Mouse (Mus musculus) lung, adult 2 months (tissue): ENCODE measurements around the gene Atp5g2.

Experiments
- CTCF ChIP-seq: fragments of 200-500 bp; IDR thresholded peaks from 2 replicates; pipeline ENCODE4 v1.5.1; 2011; ENCODE audit warnings: mild to moderate bottlenecking, low read length, control low read depth; ENCODE audit not compliant: insufficient read depth
- POLR2A ChIP-seq: fragments of 200-500 bp; IDR thresholded peaks from 2 replicates; pipeline ENCODE4 v1.6.1; 2011; ENCODE audit warnings: low read depth, mild to moderate bottlenecking, control low read depth, low read length, borderline replicate concordance; ENCODE audit errors: extremely low read depth

DNA sequence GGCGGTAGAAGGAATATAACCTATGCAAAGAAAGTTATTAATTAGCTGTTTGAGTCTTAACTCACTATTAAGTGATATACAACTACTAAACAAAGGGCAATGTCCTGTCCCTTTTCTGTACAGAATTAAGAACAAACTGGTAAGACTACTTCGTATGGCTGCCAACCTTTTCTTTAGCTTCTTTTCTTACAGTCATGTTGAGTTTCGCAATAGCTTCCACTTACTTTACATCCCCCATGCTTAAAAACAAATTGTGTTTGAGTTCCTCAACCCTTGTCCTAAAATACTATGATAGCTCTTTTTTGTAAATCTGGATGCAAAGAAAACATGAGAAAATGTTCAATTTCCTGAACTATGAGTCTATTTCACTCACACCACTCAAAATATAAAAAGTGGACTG, 49.0 kb downstream of the Atp5g2 start:
- TF ChIP-seq CTCF: no peak
- no peak for TF ChIP-seq POLR2A
